Mouse (Mus musculus) neural tube, postnatal 0 days (tissue): ENCODE results near the gene Manbal. TPM values are rescaled to one million over a fixed set of nuclear protein-coding genes. Genes with fewer than 3 reads are reported as not detected.

ENCODE experiments used
- polyA plus RNA-seq: library from polyadenylated mRNA; unstranded; fragments of >200 nt; fragmentation: Nextera tagmentation; extraction: Ambion mirVana; gene quantifications from 2 replicates; pipeline ENCODE4 v1.2.1, GENCODE M21; 2015

The Manbal gene
- 133 and 140 TPM in 2 replicates for polyA plus RNA-seq

GRCm38 (mm10) chr2:157367184-157367893 lies at the start of gene Manbal:
Gene Manbal (plus strand): TSS chr2:157367594.

DNA sequence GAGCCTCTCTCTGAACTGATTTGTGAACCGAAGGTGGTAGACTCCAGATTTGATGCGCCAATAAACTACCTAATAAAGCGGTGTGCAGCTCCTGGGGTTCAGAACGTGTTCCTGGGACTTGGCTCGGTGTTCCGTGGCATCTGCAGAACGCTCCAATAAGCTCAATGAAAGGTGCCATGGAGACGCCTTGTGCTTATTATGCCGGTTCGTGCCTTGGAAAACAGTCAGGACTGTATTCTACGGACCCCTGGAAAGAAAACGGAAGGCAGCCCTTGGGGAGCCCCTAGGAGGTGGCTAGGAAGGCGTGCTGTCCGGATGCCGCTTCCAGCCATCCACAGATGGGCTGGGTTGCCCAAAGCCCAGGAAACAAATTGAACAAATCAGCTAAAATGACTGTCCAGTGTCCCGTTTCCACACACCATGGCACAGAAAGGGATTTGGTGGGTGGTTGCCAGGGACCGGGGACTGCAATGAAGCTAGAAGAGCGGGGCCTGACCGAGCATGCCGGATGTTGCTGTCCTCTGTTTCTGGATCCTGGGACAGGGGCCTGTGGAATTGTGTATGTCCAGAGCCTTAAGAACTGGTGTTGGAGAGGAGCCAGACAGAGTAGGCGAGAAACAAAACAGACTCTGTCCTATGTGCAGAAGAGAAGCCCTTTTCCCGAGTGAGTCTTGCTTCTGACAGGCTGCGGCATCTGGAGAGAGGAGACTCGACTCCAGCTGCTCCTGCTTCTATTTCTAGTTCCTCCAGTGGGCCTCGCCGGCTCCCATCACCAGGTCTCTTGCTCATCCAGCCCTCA lies 19.8 kb upstream of the Manbal start, which contains the start of gene Ghrh:
Ghrh (minus strand) TSS at position 146 of the 799 bp plus-strand sequence.

GRCm38 (mm10) chr2:157418206-157418605 lies 50.8 kb downstream of the Manbal start, which contains the start of gene Src:
Gene Src (plus strand): TSS chr2:157418444.

Other genes with a start within 250 kb of the Manbal start
- gene Samhd1, start 232.3 kb upstream of the Manbal start, polyA plus RNA-seq, result 11.5 and 13.9 TPM in 2 replicates
- 4.0 and 5.4 TPM in 2 replicates for gene Rbl1, start 163.1 kb upstream of the Manbal start, polyA plus RNA-seq
- gene Rpn2, start 88.6 kb upstream of the Manbal start, polyA plus RNA-seq, result 187 and 193 TPM in 2 replicates
- 0.35 and 0.42 TPM in 2 replicates for gene Mroh8, start 88.0 kb upstream of the Manbal start, polyA plus RNA-seq
- 0.52 and 0.68 TPM in 2 replicates for gene Ghrh, start 20.1 kb upstream of the Manbal start, polyA plus RNA-seq
- gene Src, start 50.9 kb downstream of the Manbal start, polyA plus RNA-seq, result 26.0 and 27.0 TPM in 2 replicates
- 3,120 and 3,356 TPM in 2 replicates for gene Nnat, start 192.5 kb downstream of the Manbal start, polyA plus RNA-seq
- gene Blcap, start 203.7 kb downstream of the Manbal start, polyA plus RNA-seq, result 232 and 255 TPM in 2 replicates